Mouse (Mus musculus) ES-E14 (cell line): ENCODE measurements at regions not wholly inside any gene's neighbourhood (a gene's known extent, or its start where the extent isn't known, plus 50 kb on each side); places are given as distances from the start of the nearest gene placed in this dataset.

Experiments used
- CHD2 ChIP-seq: IDR thresholded peaks from 2 replicates; pipeline ENCODE4 v1.6.1; 2014; ENCODE audit warnings: mild to moderate bottlenecking, low read depth, low read length, inconsistent platforms
- ZNF384 ChIP-seq: IDR thresholded peaks from 2 replicates; pipeline ENCODE4 v1.6.1; 2012; ENCODE audit warnings: low read depth, low read length, inconsistent platforms

DNA sequence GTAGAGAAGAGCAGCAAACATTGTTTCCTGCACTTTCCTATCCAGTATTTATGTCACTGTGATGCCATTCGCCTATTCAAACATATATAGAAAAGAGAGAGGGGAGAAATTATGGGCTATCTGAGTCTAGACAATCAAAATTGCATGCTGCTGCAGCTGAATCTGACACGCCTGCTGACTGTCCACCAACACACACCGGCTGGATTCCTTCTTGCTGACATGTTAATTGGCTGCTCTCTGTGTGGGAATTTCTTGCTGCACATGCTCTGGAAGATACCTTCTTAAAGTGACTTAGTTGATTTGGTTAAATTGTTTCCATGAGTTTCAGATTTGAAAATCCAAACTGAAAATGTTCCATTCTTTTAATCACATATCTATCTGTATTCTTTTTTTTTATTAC lies 463.9 kb upstream of the Pcdh10 start:
- TF ChIP-seq CHD2 (no peak), ZNF384 (no peak)
